Mouse (Mus musculus) MEL (cell line): ENCODE results near the gene Orc1.

ENCODE experiments used
- CHD1 ChIP-seq: IDR thresholded peaks from 2 replicates; pipeline ENCODE4 v1.6.1; 2012; ENCODE audit warnings: low read depth, mild to moderate bottlenecking, inconsistent platforms, low read length, improper control_type of control experiment
- CTCF ChIP-seq, 3 experiments: IDR thresholded peaks in 2 of 3; conservative IDR thresholded peaks in 1 of 3; 2 replicates each; pipeline ENCODE4 v1.5.1; 2011 to 2012; ENCODE audit warnings: low read length in 3 of 3, low read depth in 2 of 3, mild to moderate bottlenecking in 2 of 3, improper control_type of control experiment in 1 of 3, inconsistent platforms in 1 of 3, mixed read lengths in 1 of 3, moderate library complexity in 1 of 3; ENCODE audit not compliant: control insufficient read depth in 1 of 3, insufficient read depth in 1 of 3, poor library complexity in 1 of 3, severe bottlenecking in 1 of 3
- E2F4 ChIP-seq: IDR thresholded peaks from 2 replicates; pipeline ENCODE4 v1.6.1; 2011; ENCODE audit warnings: low read depth, low read length, improper control_type of control experiment, borderline replicate concordance
- ETS1 ChIP-seq: IDR thresholded peaks from 2 replicates; pipeline ENCODE4 v1.6.1; 2012; ENCODE audit warnings: low read depth, mild to moderate bottlenecking, inconsistent platforms, low read length, improper control_type of control experiment, moderate library complexity
- POLR2A ChIP-seq, 2 experiments: IDR thresholded peaks; 2 replicates each; pipeline ENCODE4 v1.6.1; 2011 to 2012; ENCODE audit warnings: low read length in 2 of 2, mild to moderate bottlenecking in 2 of 2, control low read depth in 1 of 2, improper control_type of control experiment in 1 of 2, low read depth in 1 of 2, moderate library complexity in 1 of 2; ENCODE audit not compliant: control insufficient read depth in 1 of 2, insufficient read depth in 1 of 2, poor library complexity in 1 of 2
- POLR2AphosphoS5 ChIP-seq: IDR thresholded peaks from 2 replicates; pipeline ENCODE4 v1.6.1; 2012; ENCODE audit warnings: low read depth, borderline replicate concordance, mild to moderate bottlenecking, inconsistent platforms, low read length, moderate library complexity, mixed read lengths
- ZNF384 ChIP-seq: IDR thresholded peaks from 2 replicates; pipeline ENCODE4 v1.6.1; 2012; ENCODE audit warnings: low read depth, mild to moderate bottlenecking, inconsistent platforms, low read length, improper control_type of control experiment

DNA sequence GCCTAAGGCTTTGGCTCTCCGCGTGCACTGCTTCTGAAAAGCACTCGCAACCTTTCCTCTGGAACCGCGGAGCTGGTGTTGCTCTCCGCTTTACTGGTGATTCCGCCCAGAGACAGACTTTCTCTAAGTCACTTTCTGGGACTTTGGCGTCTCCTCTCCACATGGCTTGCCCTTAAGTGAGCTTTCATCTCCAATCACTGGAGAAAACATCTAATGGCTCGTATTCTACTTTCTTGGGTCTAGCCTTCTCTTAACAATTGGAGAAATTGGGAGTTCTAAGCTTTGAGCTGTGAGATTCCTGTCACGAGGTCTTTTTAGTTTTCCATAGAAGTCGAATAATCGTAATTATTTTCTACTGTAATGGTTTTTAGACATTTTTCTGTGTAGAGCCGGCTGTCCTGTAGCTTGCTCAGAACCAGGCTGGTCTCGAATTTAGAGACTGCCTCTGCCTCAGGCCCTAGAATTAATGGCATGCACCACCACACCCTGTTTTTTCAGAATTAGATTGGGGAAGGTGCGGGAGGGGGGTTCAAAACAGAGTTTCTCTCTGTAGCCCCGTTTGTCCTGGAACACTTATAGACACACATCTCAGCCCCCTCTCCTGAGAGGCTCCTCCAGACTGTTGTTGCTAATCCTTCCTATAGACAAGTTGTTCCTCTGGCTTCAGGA lies 654 bp downstream of the Orc1 start:
- no peak for TF ChIP-seq CTCF (IDR thresholded peaks at IDR 0.05 in 2 of 3, conservative IDR thresholded peaks at IDR 0.05 in 1 of 3; ENCODE audit: control insufficient read depth in 1 of 3, insufficient read depth in 1 of 3, low read depth in 2 of 3, low read length in 3 of 3, poor library complexity in 1 of 3, severe bottlenecking in 1 of 3)
- TF ChIP-seq POLR2A (IDR thresholded peaks at IDR 0.05; ENCODE audit: control insufficient read depth in 1 of 2, insufficient read depth in 1 of 2, low read depth in 1 of 2, low read length in 2 of 2, poor library complexity in 1 of 2) = no peak
- TF ChIP-seq POLR2AphosphoS5 = no peak
- no peak for TF ChIP-seq CHD1
- TF ChIP-seq ZNF384 = 0 out of 2 replicates have a peak, but pooled peaks have one; percentile 6
- TF ChIP-seq E2F4 = no peak
- TF ChIP-seq ETS1 = no peak
